Comparison of ENCODE assay signal across 11 mouse cellular contexts in genomic region chr1:185308908-185309307, GRCm38 (mm10). TPM values are rescaled to one million over a fixed set of nuclear protein-coding genes. Genes with fewer than 3 reads are reported as not detected.
DNase-seq lines count a peak whose midpoint lies in the region; ATAC-seq and TF ChIP-seq lines count a peak whose summit lies in the region.
"Had no signal": no experiment of that assay in that cellular context is flagged by ENCODE, and none has a peak within 500 bp of the region (broad histone marks: within the 10 kb centered on the region; RNA-seq: fewer than 3 reads in every experiment).

No protein-coding gene starts in this region.

- H3K27me3 ChIP-seq in heart, embryonic 10.5 days (ENCODE audit: insufficient read depth, poor library complexity, severe bottlenecking) = no peaks in the 10 kb centered on the region
- H3K27me3 ChIP-seq in intestine, postnatal 0 days (replicated peaks; ENCODE audit: control insufficient read depth, insufficient read depth, low read length) = no peaks in the 10 kb centered on the region
- no peaks in the 10 kb centered on the region for H3K27me3 ChIP-seq in forebrain, embryonic 16.5 days (replicated peaks; ENCODE audit: control insufficient read depth, insufficient read depth, low read length)

- intact Hi-C loops in gastrocnemius, adult 2 months (cut with DNase I) = no loop called here

- ATAC-seq in intestine, postnatal 0 days = peak; percentile 81
- no peak for ATAC-seq in forebrain, embryonic 16.5 days
- ATAC-seq in cerebellum, adult (ENCODE audit: insufficient number of reproducible peaks, low FRiP score, low TSS enrichment) = no peak

- H3K27ac ChIP-seq in gastrocnemius, adult 2 months = peak overlapping the region; percentile 71
- H3K27ac ChIP-seq in heart, embryonic 10.5 days = peak overlapping the region; percentile 29; the same call in 1 of the 2 replicates
- H3K27ac ChIP-seq in intestine, postnatal 0 days (ENCODE audit: low read depth, low read length) = peak overlapping the region; percentile 76
- H3K27ac ChIP-seq in forebrain, embryonic 16.5 days (ENCODE audit: low read length) = no peak overlapping the region
- H3K27ac ChIP-seq: hindbrain, embryonic 10.5 days had no signal

- H3K9me3 ChIP-seq in heart, embryonic 10.5 days = no peaks in the 10 kb centered on the region
- no peaks in the 10 kb centered on the region for H3K9me3 ChIP-seq in intestine, postnatal 0 days (ENCODE audit: control insufficient read depth)
- H3K9me3 ChIP-seq in forebrain, embryonic 16.5 days (ENCODE audit: control insufficient read depth, low read length) = no peaks in the 10 kb centered on the region

- no peak for TF ChIP-seq CTCF in gastrocnemius, adult 2 months (IDR thresholded peaks at IDR 0.05)
- no peak for TF ChIP-seq CTCF in intestine, postnatal 0 days (IDR thresholded peaks at IDR 0.05; ENCODE audit: low read depth)

- peak; percentile 72 for DNase-seq in gastrocnemius, adult 2 months
- no peak for DNase-seq in gastrocnemius, postnatal 10 days
- DNase-seq in adipocyte (ENCODE audit: low spot score) = peak; percentile 92
- DNase-seq in heart, embryonic 10.5 days (ENCODE audit: low spot score) = peak; percentile 82
- DNase-seq in T-cell, adult 2 months (ENCODE audit: low spot score) = no peak
- DNase-seq: kidney, postnatal 36 days; right cerebral cortex, adult 18-20 months had no signal

- H3K4me3 ChIP-seq in gastrocnemius, adult 2 months = peak overlapping the region; percentile 5
- H3K4me3 ChIP-seq in heart, embryonic 10.5 days = no peak overlapping the region
- 0 out of 2 replicates have a peak overlapping the region, but pooled peaks have one; percentile 4 for H3K4me3 ChIP-seq in intestine, postnatal 0 days (ENCODE audit: low read depth, low read length)
- H3K4me3 ChIP-seq in forebrain, embryonic 16.5 days (replicated peaks; ENCODE audit: low read length) = no peak overlapping the region
- H3K4me3 ChIP-seq: hindbrain, embryonic 10.5 days had no signal

- H3K4me1 ChIP-seq in heart, embryonic 10.5 days = peaks cover 12% of the 10 kb centered on the region
- peaks cover 6% of the 10 kb centered on the region; the same call in 1 of the 2 replicates for H3K4me1 ChIP-seq in intestine, postnatal 0 days (replicated peaks; ENCODE audit: control insufficient read depth, insufficient read depth, low read length)
- H3K4me1 ChIP-seq in forebrain, embryonic 16.5 days (replicated peaks; ENCODE audit: control insufficient read depth, insufficient read depth, low read length) = no peaks in the 10 kb centered on the region
- H3K4me1 ChIP-seq: hindbrain, embryonic 10.5 days had no signal

- H3K9ac ChIP-seq in intestine, postnatal 0 days (ENCODE audit: low read depth, low read length) = no peak overlapping the region
- no peak overlapping the region for H3K9ac ChIP-seq in forebrain, embryonic 16.5 days (replicated peaks; ENCODE audit: low read depth, low read length)

- WGBS in heart, embryonic 10.5 days = 39% methylated on average over 4 of the region's 4 CpGs
- 30% methylated on average over 4 of the region's 4 CpGs for WGBS in intestine, postnatal 0 days
- WGBS in forebrain, embryonic 16.5 days = 84% methylated on average over 4 of the region's 4 CpGs

- peaks cover 44% of the 10 kb centered on the region for H3K36me3 ChIP-seq in heart, embryonic 10.5 days
- peaks cover 20% of the 10 kb centered on the region for H3K36me3 ChIP-seq in intestine, postnatal 0 days (ENCODE audit: control insufficient read depth, insufficient read depth)
- peaks cover 6% of the 10 kb centered on the region; the same call in 1 of the 2 replicates for H3K36me3 ChIP-seq in forebrain, embryonic 16.5 days (ENCODE audit: control insufficient read depth, insufficient read depth)

- H3K4me2 ChIP-seq in intestine, postnatal 0 days (replicated peaks; ENCODE audit: low read depth) = peak overlapping the region; percentile 44
- no peak overlapping the region for H3K4me2 ChIP-seq in forebrain, embryonic 16.5 days (ENCODE audit: low read length)

RNA-seq across cellular contexts. Expression of gene Iars2, which starts 20.3 kb away (rescaled TPM):
- 10 to 100 TPM; 35.2 to 43.2 TPM for total RNA-seq in gastrocnemius, adult 2 months (2021)
- 10 to 100 TPM; 50.2 to 56.3 TPM for total RNA-seq in gastrocnemius, postnatal 10 days (2021)
- polyA plus RNA-seq in heart, embryonic 10.5 days (2016; fragmentation: Nextera tagmentation; extraction: Ambion mirVana) = 31.7 and 43.8 TPM in 2 replicates
- 64.1 and 64.9 TPM in 2 replicates for polyA plus RNA-seq in intestine, postnatal 0 days (2015; fragmentation: Nextera tagmentation; extraction: Ambion mirVana)
- polyA plus RNA-seq in forebrain, embryonic 16.5 days (2015; fragmentation: Nextera tagmentation; extraction: Ambion mirVana) = 18.2 and 23.6 TPM in 2 replicates

RNA-seq across cellular contexts. Expression of gene Bpnt1, which starts 23.0 kb away (rescaled TPM):
- total RNA-seq in gastrocnemius, adult 2 months (2021) = 10 to 100 TPM; 14.7 to 23.0 TPM
- 10 to 100 TPM; 21.8 to 22.6 TPM for total RNA-seq in gastrocnemius, postnatal 10 days (2021)
- 38.5 and 39.9 TPM in 2 replicates for polyA plus RNA-seq in heart, embryonic 10.5 days (2016; fragmentation: Nextera tagmentation; extraction: Ambion mirVana)
- polyA plus RNA-seq in intestine, postnatal 0 days (2015; fragmentation: Nextera tagmentation; extraction: Ambion mirVana) = 302 and 311 TPM in 2 replicates
- polyA plus RNA-seq in forebrain, embryonic 16.5 days (2015; fragmentation: Nextera tagmentation; extraction: Ambion mirVana) = 33.9 and 43.2 TPM in 2 replicates

RNA-seq across cellular contexts. Expression of gene Eprs, which starts 53.9 kb away (rescaled TPM):
- total RNA-seq in gastrocnemius, adult 2 months (2021) = 100 to 1,000 TPM; 134 to 157 TPM
- total RNA-seq in gastrocnemius, postnatal 10 days (2021) = 100 to 1,000 TPM; 113 to 115 TPM
- polyA plus RNA-seq in heart, embryonic 10.5 days (2016; fragmentation: Nextera tagmentation; extraction: Ambion mirVana) = 135 and 151 TPM in 2 replicates
- polyA plus RNA-seq in intestine, postnatal 0 days (2015; fragmentation: Nextera tagmentation; extraction: Ambion mirVana) = 43.2 and 48.1 TPM in 2 replicates
- polyA plus RNA-seq in forebrain, embryonic 16.5 days (2015; fragmentation: Nextera tagmentation; extraction: Ambion mirVana) = 144 and 147 TPM in 2 replicates

Comparison
In these comparisons a context has a peak if more than half of its experiments do, and no peak if none do; other contexts are left out.
1. DNase-seq: peak in gastrocnemius, adult 2 months (single experiment), adipocyte (single experiment) and heart, embryonic 10.5 days (single experiment); none in gastrocnemius, postnatal 10 days (single experiment) and T-cell, adult 2 months (single experiment).
2. H3K4me3 ChIP-seq: peak in gastrocnemius, adult 2 months (single experiment) and intestine, postnatal 0 days (single experiment); none in heart, embryonic 10.5 days (single experiment) and forebrain, embryonic 16.5 days (single experiment).